Mouse (Mus musculus) G1E (cell line): ENCODE results near the gene Astn1. TPM values are rescaled to one million over a fixed set of nuclear protein-coding genes. Genes with fewer than 3 reads are reported as not detected.

Experiments used
- ATAC-seq: 2 replicates; pipeline ENCODE4 v1.8.0; 2016; ENCODE audit warnings: mild to moderate bottlenecking; ENCODE audit not compliant: insufficient number of reproducible peaks, poor library complexity, low FRiP score, severe bottlenecking; ENCODE audit errors: extremely low read depth
- DNase-seq: peaks from one replicate; pipeline ENCODE4 v3.0.0; 2012; ENCODE audit warnings: low spot score
- H3K27me3 ChIP-seq: 2 replicates; pipeline ENCODE4 v1.6.1; 2012; ENCODE audit warnings: mild to moderate bottlenecking, low read length, inconsistent platforms; ENCODE audit not compliant: insufficient read depth
- H3K36me3 ChIP-seq: replicated peaks from 2 replicates; pipeline ENCODE3; 2012; ENCODE audit warnings: mild to moderate bottlenecking, inconsistent platforms
- H3K4me1 ChIP-seq: 2 replicates; pipeline ENCODE4 v1.6.1; 2012; ENCODE audit warnings: low read depth, low read length, inconsistent platforms, mixed read lengths; ENCODE audit not compliant: insufficient read depth
- H3K4me3 ChIP-seq: 2 replicates; pipeline ENCODE4 v1.5.1; 2012; ENCODE audit warnings: low read depth, mild to moderate bottlenecking, inconsistent platforms, low read length, moderate library complexity, mixed read lengths
- H3K9me3 ChIP-seq: replicated peaks from 2 replicates; pipeline ENCODE4 v1.6.1; 2012; ENCODE audit warnings: inconsistent platforms
- CTCF ChIP-seq: IDR thresholded peaks from 2 replicates; pipeline ENCODE4 v1.5.1; 2012; ENCODE audit warnings: low read depth, low read length, inconsistent platforms, mixed read lengths
- GATA1 ChIP-seq: IDR thresholded peaks from 2 replicates; pipeline ENCODE4 v1.6.1; 2012; ENCODE audit warnings: borderline replicate concordance, low read length, inconsistent platforms, mixed read lengths
- GATA2 ChIP-seq: IDR thresholded peaks from 2 replicates; pipeline ENCODE4 v1.6.1; 2012; ENCODE audit warnings: low read depth, low read length, inconsistent platforms, borderline replicate concordance
- POLR2AphosphoS5 ChIP-seq: IDR thresholded peaks from 2 replicates; pipeline ENCODE4 v1.6.1; 2012; ENCODE audit warnings: low read depth, low read length, inconsistent platforms; ENCODE audit not compliant: insufficient replicate concordance
- TAL1 ChIP-seq: conservative IDR thresholded peaks from 2 replicates; pipeline ENCODE4 v1.6.1; 2012; ENCODE audit warnings: low read depth, low read length, inconsistent platforms, mixed read lengths
- polyA plus RNA-seq: library from polyadenylated mRNA; stranded (reverse); fragments of >175 nt; gene quantifications from 2 replicates; pipeline ENCODE4 v1.2.3, GENCODE M21; 2012
- total RNA-seq, 2 experiments: library from RNA; stranded (forward) in 1 of 2; stranded (reverse) in 1 of 2; fragments of 200-1000 nt in 1 of 2; fragments of >200 nt in 1 of 2; fragmentation: Nextera tagmentation in 1 of 2; gene quantifications; 2 replicates each; pipeline ENCODE4 v1.2.3; 2014 to 2017

Gene Astn1
- total and polyA plus RNA-seq, 3 experiments: 0.08 to 0.16 TPM; not detected in 1

GRCm38 (mm10) chr1:158581806-158582205 lies 219.7 kb downstream of the Astn1 start:
- Histone ChIP-seq H3K27me3 (no peaks in the 10 kb centered on the region), H3K4me3 (no peak overlapping the region), H3K4me1 (no peaks in the 10 kb centered on the region), H3K36me3 (no peaks in the 10 kb centered on the region), H3K9me3 (peaks cover 17% of the 10 kb centered on the region)
- no peak for DNase-seq
- ATAC-seq: no peak
- TF ChIP-seq TAL1: no peak

GRCm38 (mm10) chr1:158588903-158589302 lies 226.8 kb downstream of the Astn1 start:
- ATAC-seq (no peak), DNase-seq (no peak)
- no peak for TF ChIP-seq TAL1
- no peak for TF ChIP-seq GATA2
- no peak for TF ChIP-seq GATA1
- no peak for TF ChIP-seq CTCF
- H3K27me3 ChIP-seq: no peaks in the 10 kb centered on the region
- H3K4me1 ChIP-seq: no peaks in the 10 kb centered on the region
- H3K4me3 ChIP-seq: no peak overlapping the region
- no peaks in the 10 kb centered on the region for H3K36me3 ChIP-seq
- peaks cover 14% of the 10 kb centered on the region for H3K9me3 ChIP-seq

GRCm38 (mm10) chr1:158596726-158597448 lies 234.8 kb downstream of the Astn1 start:
- no peak overlapping the region for H3K4me3 ChIP-seq
- DNase-seq (no peak), ATAC-seq (no peak)

GRCm38 (mm10) chr1:158597996-158598395 lies 235.9 kb downstream of the Astn1 start:
- ATAC-seq (no peak), DNase-seq (no peak)
- no peak for TF ChIP-seq GATA1
- no peak for TF ChIP-seq CTCF
- no peak for TF ChIP-seq POLR2AphosphoS5
- TF ChIP-seq TAL1: no peak
- no peak for TF ChIP-seq GATA2
- no peaks in the 10 kb centered on the region for H3K36me3 ChIP-seq
- H3K9me3 ChIP-seq: peaks cover 24% of the 10 kb centered on the region
- H3K4me1 ChIP-seq: no peaks in the 10 kb centered on the region
- no peak overlapping the region for H3K4me3 ChIP-seq
- H3K27me3 ChIP-seq: no peaks in the 10 kb centered on the region

More at GRCm38 (mm10) chr1:158596726-158597448, 234.8 kb downstream of the Astn1 start:
- Histone ChIP-seq H3K27me3 (no peaks in the 10 kb centered on the region), H3K36me3 (no peaks in the 10 kb centered on the region), H3K4me1 (no peaks in the 10 kb centered on the region), H3K9me3 (peaks cover 29% of the 10 kb centered on the region)
- TF ChIP-seq GATA1: no peak
- no peak for TF ChIP-seq POLR2AphosphoS5
- TF ChIP-seq CTCF: no peak
- no peak for TF ChIP-seq GATA2
- TF ChIP-seq TAL1: no peak

- Histone ChIP-seq H3K4me3 (no peak overlapping the region), H3K36me3 (no peaks in the 10 kb centered on the region), H3K9me3 (peaks cover 22% of the 10 kb centered on the region), H3K4me1 (no peaks in the 10 kb centered on the region), H3K27me3 (no peaks in the 10 kb centered on the region)
- TF ChIP-seq GATA2 (no peak), TAL1 (no peak), POLR2AphosphoS5 (no peak), GATA1 (no peak), CTCF (no peak)
- ATAC-seq (no peak), DNase-seq (no peak)
Observed at GRCm38 (mm10) chr1:158599435-158599834, 237.4 kb downstream of the Astn1 start.

- no peak for TF ChIP-seq GATA2
- TF ChIP-seq POLR2AphosphoS5: no peak
- no peak for TF ChIP-seq GATA1
- TF ChIP-seq CTCF: no peak
- no peak for TF ChIP-seq TAL1
- DNase-seq (no peak), ATAC-seq (no peak)
- Histone ChIP-seq H3K36me3 (no peaks in the 10 kb centered on the region), H3K9me3 (peaks cover 7% of the 10 kb centered on the region), H3K4me3 (no peak overlapping the region), H3K27me3 (no peaks in the 10 kb centered on the region), H3K4me1 (no peaks in the 10 kb centered on the region)
Observed at GRCm38 (mm10) chr1:158603056-158603455, 241.0 kb downstream of the Astn1 start.

GRCm38 (mm10) chr1:158604149-158604548 lies 242.1 kb downstream of the Astn1 start:
- no peak for ATAC-seq
- no peaks in the 10 kb centered on the region for H3K27me3 ChIP-seq

More at GRCm38 (mm10) chr1:158604149-158604548, 242.1 kb downstream of the Astn1 start:
- Histone ChIP-seq H3K4me3 (no peak overlapping the region), H3K4me1 (no peaks in the 10 kb centered on the region), H3K36me3 (no peaks in the 10 kb centered on the region), H3K9me3 (peaks cover 11% of the 10 kb centered on the region)
- TF ChIP-seq POLR2AphosphoS5: no peak
- TF ChIP-seq CTCF: no peak
- no peak for TF ChIP-seq TAL1
- TF ChIP-seq GATA1: no peak
- no peak for TF ChIP-seq GATA2
- no peak for DNase-seq
